Mouse (Mus musculus) erythroid progenitor cell, adult 5-6 weeks (primary cell): ENCODE measurements around the gene Arid3c. TPM values are rescaled to one million over a fixed set of nuclear protein-coding genes. Genes with fewer than 3 reads are reported as not detected.

Experiments used
- ATAC-seq: replicated peaks from 2 replicates; pipeline ENCODE4 v1.8.0; 2016; ENCODE audit warnings: moderate number of reproducible peaks, mild to moderate bottlenecking, moderate TSS enrichment, inconsistent platforms; ENCODE audit not compliant: poor library complexity, low FRiP score, severe bottlenecking
- total RNA-seq, 2 experiments: library from RNA; stranded (forward) in 1 of 2; stranded (reverse) in 1 of 2; fragments of 150-400 nt in 1 of 2; fragments of 186-747, 209-891 nt in 1 of 2; gene quantifications; 2 replicates each; pipeline versions ENCODE4 v1.2.3 to v1.2.4; 2015 to 2017; ENCODE audit warnings: low replicate concordance in 2 of 2

The Arid3c gene
- total RNA-seq, 2 experiments from 2014 or later: not detected

GRCm38 (mm10) chr4:41682789-41683188, 48.2 kb downstream of the Arid3c start:
- no peak for ATAC-seq

GRCm38 (mm10) chr4:41681947-41682346, 49.0 kb downstream of the Arid3c start:
- ATAC-seq: no peak

- ATAC-seq: no peak
Observed at GRCm38 (mm10) chr4:41681176-41681575, 49.8 kb downstream of the Arid3c start.

GRCm38 (mm10) chr4:41679291-41679690, 51.7 kb downstream of the Arid3c start:
- no peak for ATAC-seq

GRCm38 (mm10) chr4:41678863-41679262, 52.1 kb downstream of the Arid3c start:
- no peak for ATAC-seq

GRCm38 (mm10) chr4:41677006-41677629, 53.8 kb downstream of the Arid3c start:
- ATAC-seq: no peak

- ATAC-seq: no peak
Observed at GRCm38 (mm10) chr4:41676248-41677005, 54.5 kb downstream of the Arid3c start.

Other genes with a start within 250 kb of the Arid3c start
- not detected in 2 replicates for gene AI464131, start 228.1 kb downstream of the Arid3c start, total RNA-seq (2015; ENCODE audit: low replicate concordance)
- gene AI464131, start 228.1 kb downstream of the Arid3c start, total RNA-seq (2017; ENCODE audit: low replicate concordance): 0.45 TPM in 1 of 2 replicates, not detected in the other
- gene 1110017D15Rik, start 213.8 kb downstream of the Arid3c start, total RNA-seq (2015; ENCODE audit: low replicate concordance): not detected in 2 replicates
- gene 1110017D15Rik, start 213.8 kb downstream of the Arid3c start, total RNA-seq (2017; ENCODE audit: low replicate concordance): not detected in 2 replicates
- 1.1 TPM in 1 of 2 replicates, not detected in the other for gene Fam219a, start 161.6 kb downstream of the Arid3c start, total RNA-seq (2015; ENCODE audit: low replicate concordance)
- 0.39 and 0.45 TPM in 2 replicates for gene Fam219a, start 161.6 kb downstream of the Arid3c start, total RNA-seq (2017; ENCODE audit: low replicate concordance)
- gene Dnaic1, start 161.4 kb downstream of the Arid3c start, total RNA-seq (2015; ENCODE audit: low replicate concordance): not detected in 2 replicates
- not detected in 2 replicates for gene Dnaic1, start 161.4 kb downstream of the Arid3c start, total RNA-seq (2017; ENCODE audit: low replicate concordance)
- gene Enho, start 90.8 kb downstream of the Arid3c start, total RNA-seq (2015; ENCODE audit: low replicate concordance): not detected in 2 replicates
- gene Enho, start 90.8 kb downstream of the Arid3c start, total RNA-seq (2017; ENCODE audit: low replicate concordance): not detected in 2 replicates
- not detected in 2 replicates for gene Cntfr, start 34.1 kb downstream of the Arid3c start, total RNA-seq (2015; ENCODE audit: low replicate concordance)
- gene Cntfr, start 34.1 kb downstream of the Arid3c start, total RNA-seq (2017; ENCODE audit: low replicate concordance): not detected in 2 replicates
- gene Il11ra1, start 31.2 kb downstream of the Arid3c start, total RNA-seq (2015; ENCODE audit: low replicate concordance): 6.5 and 28.5 TPM in 2 replicates
- gene Il11ra1, start 31.2 kb downstream of the Arid3c start, total RNA-seq (2017; ENCODE audit: low replicate concordance): 7.2 TPM in 1 of 2 replicates, not detected in the other
- 2.9 and 9.7 TPM in 2 replicates for gene Rpp25l, start 17.6 kb downstream of the Arid3c start, total RNA-seq (2015; ENCODE audit: low replicate concordance)
- gene Rpp25l, start 17.6 kb downstream of the Arid3c start, total RNA-seq (2017; ENCODE audit: low replicate concordance): 5.0 and 22.6 TPM in 2 replicates
- gene Dctn3, start 8.0 kb downstream of the Arid3c start, total RNA-seq (2015; ENCODE audit: low replicate concordance): 16.8 and 51.2 TPM in 2 replicates
- gene Dctn3, start 8.0 kb downstream of the Arid3c start, total RNA-seq (2017; ENCODE audit: low replicate concordance): 18.4 and 33.0 TPM in 2 replicates
- gene Galt, start 24.1 kb upstream of the Arid3c start, total RNA-seq (2015; ENCODE audit: low replicate concordance): 18.9 TPM in 1 of 2 replicates, not detected in the other
- 1.3 and 3.9 TPM in 2 replicates for gene Galt, start 24.1 kb upstream of the Arid3c start, total RNA-seq (2017; ENCODE audit: low replicate concordance)
- gene Sigmar1, start 25.0 kb upstream of the Arid3c start, total RNA-seq (2015; ENCODE audit: low replicate concordance): 3.8 and 14.4 TPM in 2 replicates
- gene Sigmar1, start 25.0 kb upstream of the Arid3c start, total RNA-seq (2017; ENCODE audit: low replicate concordance): 4.2 and 7.3 TPM in 2 replicates
- gene Ccl27a, start 43.1 kb upstream of the Arid3c start, total RNA-seq (2015; ENCODE audit: low replicate concordance): 10.8 TPM in 1 of 2 replicates, not detected in the other
- gene Ccl27a, start 43.1 kb upstream of the Arid3c start, total RNA-seq (2017; ENCODE audit: low replicate concordance): 8.7 TPM in 1 of 2 replicates, not detected in the other
- gene Gm21541, start 172.5 kb upstream of the Arid3c start, total RNA-seq (2015; ENCODE audit: low replicate concordance): not detected in 2 replicates
- gene Gm21541, start 172.5 kb upstream of the Arid3c start, total RNA-seq (2017; ENCODE audit: low replicate concordance): not detected in 2 replicates
- gene Gm20878, start 210.4 kb upstream of the Arid3c start, total RNA-seq (2015; ENCODE audit: low replicate concordance): not detected in 2 replicates
- gene Gm20878, start 210.4 kb upstream of the Arid3c start, total RNA-seq (2017; ENCODE audit: low replicate concordance): 0.77 TPM in 1 of 2 replicates, not detected in the other
- gene Fam205a4, start 234.9 kb upstream of the Arid3c start, total RNA-seq (2015; ENCODE audit: low replicate concordance): 0.72 TPM in 1 of 2 replicates, not detected in the other
- gene Fam205a4, start 234.9 kb upstream of the Arid3c start, total RNA-seq (2017; ENCODE audit: low replicate concordance): not detected in 2 replicates